Mouse (Mus musculus) brain, adult 2 months (tissue): ENCODE measurements around the gene Nop53.
"Not testable (repeated sequence)": the region's sequence is repeated elsewhere in the genome, so short reads cannot be mapped to it uniquely, and the experiment has no call there.

Experiments
- DNase-seq: peaks from one replicate; pipeline ENCODE4 v3.0.0; 2011; ENCODE audit warnings: low read depth, low spot score

Gene Nop53

DNA sequence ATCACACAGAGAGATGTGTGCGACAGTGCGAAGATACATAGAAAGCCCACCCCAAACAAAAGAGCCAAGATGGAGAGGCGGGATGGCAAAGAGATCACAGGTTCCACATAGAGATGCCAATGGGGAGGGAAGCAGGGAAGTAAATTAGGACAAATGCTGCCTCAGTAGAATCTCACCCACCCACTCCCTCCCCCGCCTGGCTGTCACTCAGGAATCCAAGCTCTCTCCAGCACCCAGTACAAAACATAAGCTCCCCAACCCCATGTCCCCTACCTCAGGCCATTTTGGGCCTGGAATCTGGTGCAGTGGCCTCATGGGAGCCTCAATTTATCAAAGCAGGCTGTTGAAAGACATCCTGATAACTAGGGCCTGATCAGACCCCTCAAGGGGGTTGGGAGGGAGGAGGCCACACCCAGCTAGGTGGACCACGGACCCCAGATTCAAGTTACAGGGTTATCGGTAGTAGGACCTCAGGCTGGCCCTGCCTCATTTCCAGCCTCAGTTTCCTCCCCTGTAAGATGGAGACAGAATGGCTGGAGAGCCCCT lies 25.2 kb downstream of the Nop53 start:
- peak; percentile 75 for DNase-seq

DNA sequence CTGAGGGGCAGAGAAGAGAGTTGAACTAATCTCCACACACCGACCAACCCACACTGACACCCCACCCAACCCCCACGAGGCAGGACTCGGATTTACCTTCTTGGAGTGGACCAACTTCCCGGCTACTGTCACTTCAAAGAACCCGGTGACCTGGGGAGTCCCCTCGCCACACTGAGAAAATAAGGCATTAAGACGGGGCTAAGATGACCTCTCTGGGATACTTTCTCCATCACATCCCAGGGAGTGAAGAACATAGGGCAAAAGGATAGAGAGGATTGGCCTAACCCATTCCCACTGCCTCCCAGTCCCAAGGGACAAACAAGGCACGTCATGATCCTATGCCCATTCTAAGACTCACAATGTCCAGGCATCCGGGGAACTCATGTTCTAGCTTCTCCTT lies 25.9 kb downstream of the Nop53 start:
- DNase-seq: no peak

DNA sequence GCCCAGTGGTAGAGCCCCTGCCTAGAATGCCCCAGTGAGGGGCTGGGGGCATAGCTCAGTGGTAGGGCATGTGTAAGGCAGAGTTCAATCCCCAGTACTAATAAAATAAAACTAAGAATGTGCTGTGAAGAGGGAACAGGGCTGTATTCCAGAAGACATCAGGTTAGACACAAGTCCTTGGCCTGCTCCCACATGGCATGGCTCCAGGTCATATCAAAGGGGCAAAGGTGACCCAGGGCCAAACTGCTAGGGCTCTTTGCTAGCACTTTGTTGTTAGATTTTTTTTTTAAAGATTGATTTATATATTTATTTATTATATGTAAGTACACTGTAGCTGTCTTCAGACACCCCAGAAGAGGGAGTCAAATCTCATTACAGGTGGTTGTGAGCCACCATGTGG lies 27.5 kb downstream of the Nop53 start:
- no peak for DNase-seq

DNA sequence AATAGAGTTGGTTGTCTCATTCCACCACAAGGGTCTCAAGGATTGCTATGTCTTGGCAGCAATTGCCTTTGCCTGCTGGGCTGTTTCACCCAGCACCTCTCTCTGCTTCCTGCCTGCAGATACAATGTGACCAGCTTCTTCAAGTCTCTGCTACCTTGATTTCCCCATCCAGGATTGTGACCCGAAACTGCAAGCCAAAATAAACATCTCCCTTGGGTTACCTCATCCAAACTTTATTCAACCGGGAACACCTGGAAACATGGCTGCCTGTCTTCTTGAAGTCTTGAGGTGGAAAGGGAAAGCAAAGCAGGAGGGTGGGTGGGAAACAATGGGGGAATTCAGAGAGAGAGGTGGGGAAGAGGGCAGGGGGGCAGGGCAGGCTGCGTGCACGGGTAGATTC lies 28.9 kb downstream of the Nop53 start:
- DNase-seq: no peak

DNA sequence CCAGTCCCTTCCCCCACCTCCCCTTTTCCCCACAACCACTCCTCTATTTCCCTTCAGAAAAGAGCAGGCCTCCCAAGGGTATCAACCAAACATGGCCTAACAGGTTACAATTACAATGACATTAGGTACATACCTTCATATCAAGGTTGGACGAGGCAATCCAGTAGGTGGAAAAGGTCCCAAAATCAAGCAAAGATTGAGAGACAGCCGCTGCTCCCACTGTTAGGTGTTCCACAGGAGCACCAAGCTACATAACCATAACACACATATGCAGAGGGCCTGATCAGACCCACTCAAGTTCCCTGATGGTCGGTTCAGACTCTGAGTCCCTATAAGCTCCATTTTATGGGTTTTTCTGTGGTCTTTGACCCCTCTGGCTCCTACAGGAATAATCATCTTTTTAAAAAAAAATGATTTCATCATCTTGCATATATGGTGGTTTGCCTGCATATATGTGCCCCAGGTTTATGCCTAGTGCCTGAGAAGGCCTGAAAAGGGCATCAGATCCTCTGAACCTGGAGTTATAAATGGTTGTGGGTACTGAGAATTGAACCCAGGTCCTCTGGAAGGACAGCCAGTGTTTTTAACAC lies 29.6 kb downstream of the Nop53 start:
- no peak for DNase-seq

DNA sequence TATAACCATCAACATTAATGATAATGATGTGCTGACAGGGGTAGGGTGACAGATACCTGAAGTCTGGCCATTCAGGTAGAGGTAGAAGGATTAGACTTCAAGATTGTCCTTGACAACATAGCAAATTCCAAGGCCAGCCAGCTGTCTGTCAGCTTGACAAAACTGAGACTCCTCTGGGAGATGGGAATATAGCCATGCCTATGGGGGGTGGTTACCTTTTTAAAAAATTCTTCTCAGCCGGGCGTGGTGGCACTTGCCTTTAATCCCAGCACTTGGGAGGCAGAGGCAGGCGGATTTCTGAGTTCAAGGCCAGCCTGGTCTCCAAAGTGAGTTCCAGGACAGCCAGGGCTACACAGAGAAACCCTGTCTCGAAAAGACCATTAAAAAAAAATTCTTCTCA lies 30.2 kb downstream of the Nop53 start:
- DNase-seq: not testable (repeated sequence)

DNA sequence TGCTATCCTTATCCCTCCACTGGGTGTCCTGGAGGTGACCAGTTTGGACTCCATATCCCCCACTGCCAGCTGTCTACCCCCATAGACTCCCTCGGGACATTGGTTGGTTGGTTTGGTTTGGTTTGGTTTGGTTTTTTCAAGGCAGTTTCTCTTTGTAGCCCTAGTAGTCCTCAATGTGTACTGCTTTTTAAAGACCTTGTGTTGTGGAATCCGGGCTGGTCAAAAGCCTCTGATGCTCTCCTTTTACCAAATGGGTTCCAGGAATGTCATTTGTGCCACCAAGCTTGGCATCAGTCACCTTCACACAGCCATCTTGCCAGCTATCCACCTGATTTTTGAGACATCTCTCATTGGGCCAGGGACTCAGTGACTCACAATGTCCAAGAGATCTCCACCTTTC lies 31.1 kb downstream of the Nop53 start:
- DNase-seq: no peak

DNA sequence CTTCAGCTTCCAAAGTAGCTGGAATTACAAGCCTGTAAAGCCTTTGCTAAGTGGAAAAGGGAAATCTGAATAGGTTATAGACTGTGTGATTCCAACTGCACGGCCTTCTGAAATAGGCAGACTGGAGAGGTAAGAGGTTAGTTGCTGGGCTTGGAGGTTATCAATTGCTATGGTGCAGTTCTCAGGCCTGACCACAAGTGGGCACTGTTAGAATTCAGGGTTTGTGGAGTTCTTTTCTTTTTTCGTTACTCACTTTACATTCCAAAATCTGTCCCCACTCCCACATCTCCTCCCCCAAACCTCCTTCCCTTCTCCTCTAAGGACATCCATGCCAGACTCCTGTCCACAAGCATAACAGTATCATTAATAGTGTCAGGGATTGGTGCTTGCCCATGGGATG lies 31.6 kb downstream of the Nop53 start:
- peak; percentile 49 for DNase-seq

DNA sequence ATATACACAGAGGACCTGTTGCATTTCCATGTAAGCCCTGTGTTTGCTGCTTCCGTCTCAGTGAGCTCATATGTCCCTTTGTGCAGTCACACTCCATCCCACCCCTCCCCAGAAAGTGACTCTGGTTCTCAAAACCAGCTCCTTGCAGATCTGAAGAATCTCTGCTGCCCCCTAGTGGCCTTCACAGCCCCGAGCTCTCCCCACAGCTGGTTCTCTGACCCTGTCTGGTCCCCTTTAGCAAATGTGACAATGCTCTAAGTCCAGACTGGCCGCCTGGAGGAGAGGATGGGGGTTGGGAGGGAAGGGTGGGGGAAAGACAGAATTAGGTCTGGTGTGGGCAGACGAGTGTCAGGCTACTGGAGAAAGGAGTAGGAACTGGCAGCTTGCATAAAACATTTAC lies 33.7 kb downstream of the Nop53 start:
- peak; percentile 90 for DNase-seq

DNA sequence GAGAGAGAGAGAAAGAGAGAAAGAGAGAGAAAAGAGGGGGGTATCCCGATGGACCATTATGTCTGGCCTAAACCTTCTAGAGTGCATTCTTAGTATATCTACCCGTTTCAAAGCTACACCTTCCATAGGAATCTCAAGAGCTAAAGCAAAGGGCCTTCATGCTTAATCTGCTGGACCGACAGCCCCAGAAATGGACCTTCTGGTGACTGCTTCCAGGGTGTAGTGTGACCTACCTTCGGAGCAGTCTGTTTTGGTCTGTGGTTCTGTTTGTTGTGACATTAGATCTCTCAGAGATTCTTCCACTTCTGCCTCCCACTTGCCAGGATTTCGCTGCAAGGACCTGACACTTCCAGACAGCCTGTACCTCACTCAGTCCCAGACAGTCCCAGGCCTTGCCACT lies 35.4 kb downstream of the Nop53 start:
- DNase-seq: no peak

DNA sequence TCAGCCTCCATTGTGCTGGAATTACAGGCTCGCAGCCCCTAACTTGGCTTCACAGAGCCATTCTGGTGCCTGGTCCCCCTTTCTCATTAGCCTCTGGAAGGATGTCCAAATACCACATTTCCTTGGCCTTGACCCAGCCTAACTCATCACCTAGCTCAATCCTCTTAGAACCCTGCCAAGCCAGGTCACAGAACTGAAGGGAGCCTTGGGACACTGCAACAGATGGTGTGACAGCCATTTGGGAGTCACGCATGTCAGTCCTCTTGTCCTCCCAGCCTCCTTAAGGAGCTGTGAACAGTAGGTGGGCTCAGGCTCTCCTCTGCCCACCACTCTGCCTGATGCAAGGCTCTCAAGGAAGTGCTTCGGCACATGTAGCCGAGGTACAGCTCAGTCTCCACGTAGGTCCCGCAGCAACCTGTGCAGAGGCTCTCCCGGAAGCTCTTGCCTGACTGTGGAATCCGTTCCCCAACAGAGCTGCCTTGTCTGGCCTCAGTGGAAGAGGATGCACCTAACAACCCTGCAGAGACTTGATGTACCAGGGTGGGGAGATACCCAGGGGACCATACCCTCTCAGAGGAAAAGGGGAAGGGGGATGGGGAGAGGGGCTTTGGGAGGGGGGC lies 37.8 kb downstream of the Nop53 start:
- DNase-seq: no peak

DNA sequence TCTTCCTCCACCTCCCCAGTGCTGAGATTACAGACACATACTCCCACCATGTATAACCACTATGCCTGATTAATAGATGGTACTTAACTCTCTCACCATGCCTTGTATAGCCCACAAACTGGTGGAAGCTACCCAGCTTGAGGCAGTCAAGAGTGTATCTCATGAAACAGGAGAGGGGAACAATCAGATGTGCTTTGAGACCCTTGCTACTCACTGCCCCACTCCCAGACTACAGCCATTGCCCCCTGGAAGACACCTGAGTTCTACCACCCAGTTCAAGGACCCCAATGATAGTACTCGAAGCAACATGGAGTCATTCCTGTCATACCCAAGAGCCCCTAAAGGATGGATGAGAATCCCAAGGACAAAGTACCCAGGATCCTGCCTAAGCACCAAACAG lies 39.3 kb downstream of the Nop53 start:
- DNase-seq: no peak

DNA sequence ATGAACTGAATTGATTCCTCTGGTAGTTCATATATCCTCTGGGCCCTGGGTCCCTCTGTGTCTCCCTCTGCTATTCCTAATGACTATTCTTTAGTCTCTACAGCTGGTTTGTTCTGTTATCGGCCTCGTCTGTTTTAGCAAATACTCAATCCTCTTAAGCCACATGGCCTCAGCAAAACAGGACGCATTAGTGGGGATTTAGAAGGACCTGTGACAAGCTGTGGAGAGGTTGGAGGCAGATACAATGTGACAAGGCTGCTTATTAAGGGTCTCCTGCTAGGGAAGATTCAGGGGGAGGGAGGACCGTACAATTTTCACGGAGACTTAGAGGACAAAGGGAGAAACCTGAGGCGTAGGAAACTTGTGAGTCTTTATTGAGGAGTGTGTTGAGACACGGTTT lies 40.0 kb downstream of the Nop53 start:
- no peak for DNase-seq

DNA sequence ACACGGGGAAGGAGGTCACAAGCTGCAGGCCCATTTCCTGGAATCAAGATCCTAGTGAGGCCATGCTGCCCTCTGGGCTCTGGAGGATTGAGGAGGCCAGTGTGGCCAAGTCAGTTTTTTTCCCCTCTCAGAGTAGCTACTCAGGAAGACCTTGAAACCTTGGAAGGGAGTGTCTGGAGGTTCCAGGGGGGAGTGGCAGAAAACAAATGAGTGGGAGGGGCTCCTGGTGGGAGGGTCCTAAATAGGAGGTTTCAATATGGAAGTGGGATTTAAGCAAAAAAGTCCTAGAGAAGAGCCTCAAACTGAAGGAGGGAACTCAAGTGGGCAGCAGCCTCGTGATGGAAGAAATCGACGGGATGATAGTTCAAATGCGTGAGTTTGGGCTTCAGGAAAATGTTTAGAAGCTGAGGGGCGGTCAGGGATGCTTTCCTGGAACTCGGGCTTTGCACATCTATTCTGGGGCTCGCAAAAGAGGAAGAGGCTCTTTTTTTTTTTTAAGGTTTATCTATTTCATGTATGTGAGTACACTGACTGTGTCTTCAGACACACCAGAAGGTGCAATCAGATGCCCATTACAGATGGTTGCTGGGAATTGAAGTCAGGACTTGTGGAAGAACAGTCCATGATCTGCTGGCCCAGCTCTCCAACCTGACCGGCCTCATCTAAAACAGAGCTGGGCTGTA lies 44.4 kb downstream of the Nop53 start:
- DNase-seq: no peak

DNA sequence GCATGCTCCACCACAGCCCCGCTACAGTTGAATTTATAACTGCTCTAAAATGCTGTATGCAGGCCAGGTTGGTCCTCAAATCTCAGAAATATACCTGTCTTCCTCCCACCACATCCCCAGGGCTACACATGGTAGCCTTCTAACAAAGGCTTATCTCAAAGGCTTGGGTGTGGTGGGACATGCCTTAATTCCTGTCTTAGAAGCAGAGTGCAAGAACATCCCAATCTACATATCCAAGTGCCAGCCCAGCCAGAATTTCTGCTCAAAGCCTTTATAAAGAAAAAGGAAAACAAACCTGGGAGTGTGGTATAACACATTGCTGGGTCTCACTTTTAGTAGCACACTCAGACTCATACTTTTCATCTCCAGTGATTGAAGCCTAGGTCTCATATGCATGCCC lies 51.6 kb downstream of the Nop53 start:
- no peak for DNase-seq
